Mouse (Mus musculus) neural tube, embryonic 14.5 days (tissue): ENCODE results near the gene Srrd. TPM values are rescaled to one million over a fixed set of nuclear protein-coding genes. Genes with fewer than 3 reads are reported as not detected.
A peak's percentile ranks its signal among the peaks of the same experiment; 100 is the strongest.

Source experiments
- ATAC-seq: fragments of 200-750 bp; cut with Nextera tagmentation; 2 replicates; pipeline ENCODE4 v1.8.0; 2017; ENCODE audit warnings: low read depth, mild to moderate bottlenecking, moderate TSS enrichment, moderate library complexity
- H3K27ac ChIP-seq: fragments of 300-500 bp; sonication (generic); 2 replicates; pipeline ENCODE4 v1.5.1; 2014; ENCODE audit warnings: low read depth, mild to moderate bottlenecking, control low read depth, low read length, moderate library complexity, mixed read lengths
- H3K27me3 ChIP-seq: fragments of 300-500 bp; sonication (generic); 2 replicates; pipeline ENCODE4 v1.6.1; 2014; ENCODE audit warnings: low read length; ENCODE audit not compliant: control insufficient read depth, insufficient read depth
- H3K36me3 ChIP-seq: fragments of 300-500 bp; sonication (generic); 2 replicates; pipeline ENCODE4 v1.6.1; 2014; ENCODE audit warnings: low read length, mixed read lengths; ENCODE audit not compliant: control insufficient read depth, insufficient read depth
- H3K4me1 ChIP-seq: fragments of 300-500 bp; sonication (generic); 2 replicates; pipeline ENCODE4 v1.6.1; 2014; ENCODE audit warnings: low read length; ENCODE audit not compliant: control insufficient read depth, insufficient read depth
- H3K4me2 ChIP-seq: fragments of 300-500 bp; sonication (generic); 2 replicates; pipeline ENCODE4 v1.6.1; 2014; ENCODE audit warnings: mild to moderate bottlenecking, low read depth, low read length, control low read depth
- H3K4me3 ChIP-seq: fragments of 300-500 bp; sonication (generic); 2 replicates; pipeline ENCODE4 v1.5.1; 2014; ENCODE audit warnings: low read depth, low read length, control low read depth, mixed read lengths
- H3K9ac ChIP-seq: fragments of 300-500 bp; sonication (generic); replicated peaks from 2 replicates; pipeline ENCODE4 v1.6.1; 2014; ENCODE audit warnings: low read depth, mild to moderate bottlenecking, control low read depth, low read length, mixed read lengths
- H3K9me3 ChIP-seq: fragments of 300-500 bp; sonication (generic); 2 replicates; pipeline ENCODE4 v1.6.1; 2016; ENCODE audit warnings: low read length; ENCODE audit not compliant: control insufficient read depth
- WGBS: fragments of 180-500 bp; shearing (Covaris S2); extraction: QIAGEN DNeasy Blood & Tissue Kit; methylation state at CpG from one replicate; pipeline ENCODE4 v1.1.7; 2014; 5-methylcytosine and 5-hydroxymethylcytosine counted together
- polyA plus RNA-seq: library from polyadenylated mRNA; unstranded; fragments of >200 nt; fragmentation: Nextera tagmentation; extraction: Ambion mirVana; gene quantifications from 2 replicates; pipeline ENCODE4 v1.2.1, GENCODE M21; 2014

Gene Srrd
- polyA plus RNA-seq, 1 experiment from 2014 or later: 71.9 TPM

- ATAC-seq: no peak
- H3K4me3 ChIP-seq: no peak overlapping the region
- WGBS: 92% methylated on average over 12 of the region's 12 CpGs
- no peak overlapping the region for H3K4me2 ChIP-seq
- H3K4me1 ChIP-seq: peaks cover 5% of the 10 kb centered on the region; the same call in 1 of the 2 replicates
- no peaks in the 10 kb centered on the region for H3K9me3 ChIP-seq
- H3K27ac ChIP-seq: no peak overlapping the region
- H3K36me3 ChIP-seq: no peaks in the 10 kb centered on the region
- no peak overlapping the region for H3K9ac ChIP-seq
- H3K27me3 ChIP-seq: no peaks in the 10 kb centered on the region
Measured at GRCm38 (mm10) chr5:112298226-112298988, 44.4 kb downstream of the Srrd start.

DNA sequence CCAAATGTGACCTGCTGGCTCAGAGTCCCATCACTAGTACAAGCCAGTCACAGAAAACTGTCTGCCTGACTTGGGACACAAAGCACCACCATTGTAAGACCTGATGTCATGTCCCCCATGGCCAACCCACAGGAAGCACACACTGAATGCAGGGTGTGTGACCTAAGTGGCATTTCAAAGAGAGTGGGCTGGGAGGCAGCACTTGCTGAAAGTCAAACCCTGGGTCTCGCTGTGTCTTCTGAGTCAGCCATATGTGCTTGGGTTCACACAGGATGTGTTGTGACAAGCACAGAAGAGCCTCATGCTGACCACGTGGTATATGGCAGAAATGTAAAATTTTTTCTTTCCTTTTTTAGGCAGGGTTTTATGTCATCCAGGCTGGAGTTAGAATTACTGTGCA lies 45.6 kb downstream of the Srrd start:
- H3K27me3 ChIP-seq: no peaks in the 10 kb centered on the region
- WGBS: 83% methylated on average over 2 of the region's 2 CpGs
- no peak overlapping the region for H3K4me2 ChIP-seq
- no peak overlapping the region for H3K4me3 ChIP-seq
- no peak for ATAC-seq
- no peaks in the 10 kb centered on the region for H3K9me3 ChIP-seq
- H3K9ac ChIP-seq: no peak overlapping the region
- no peak overlapping the region for H3K27ac ChIP-seq
- H3K4me1 ChIP-seq: peaks cover 5% of the 10 kb centered on the region; the same call in 1 of the 2 replicates
- H3K36me3 ChIP-seq: no peaks in the 10 kb centered on the region

DNA sequence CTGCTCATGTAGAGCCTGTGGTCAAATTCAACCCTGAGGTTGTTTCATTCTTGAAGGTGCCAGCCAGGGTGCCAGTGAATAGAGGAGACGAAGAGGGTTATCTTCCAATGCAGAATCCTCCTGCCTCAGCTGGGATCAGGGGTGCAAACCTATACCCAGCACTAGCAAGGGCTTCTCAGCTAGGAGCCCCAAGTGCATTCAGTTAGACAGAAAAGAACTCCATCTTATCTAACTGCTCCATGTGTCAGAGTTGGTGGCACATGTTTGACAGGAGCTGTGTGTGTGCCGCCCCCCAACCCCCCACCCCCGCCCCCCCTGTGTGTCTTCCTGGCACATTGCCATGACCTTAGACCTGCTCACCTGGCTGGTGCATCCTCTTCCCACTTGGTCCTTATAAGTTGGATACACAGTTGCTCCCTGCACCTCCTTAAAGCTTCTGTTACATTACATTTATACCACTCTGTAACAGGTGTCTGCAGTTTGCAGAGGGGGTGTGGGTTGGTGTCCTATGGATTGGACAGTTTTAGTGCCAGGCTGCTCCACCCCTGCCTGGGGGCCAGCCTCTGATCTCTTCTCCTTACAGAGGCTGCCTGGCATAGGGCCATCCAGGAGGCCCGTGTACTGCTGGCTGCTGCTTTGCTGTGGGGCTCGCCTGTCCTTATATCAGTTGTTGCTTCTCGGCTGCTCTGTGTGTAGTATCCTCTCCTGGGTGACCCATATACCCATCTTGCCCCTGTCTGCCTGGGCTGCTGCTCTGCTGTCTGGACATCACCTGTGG lies 46.2 kb downstream of the Srrd start:
- no peak overlapping the region for H3K27ac ChIP-seq
- no peak overlapping the region for H3K9ac ChIP-seq
- 84% methylated on average over 6 of the region's 6 CpGs for WGBS

GRCm38 (mm10) chr5:112295564-112295963 lies 47.3 kb downstream of the Srrd start:
- 71% methylated on average over 8 of the region's 8 CpGs for WGBS
- H3K27me3 ChIP-seq: no peaks in the 10 kb centered on the region
- no peaks in the 10 kb centered on the region for H3K36me3 ChIP-seq
- peaks cover 5% of the 10 kb centered on the region; the same call in 1 of the 2 replicates for H3K4me1 ChIP-seq
- no peak overlapping the region for H3K27ac ChIP-seq
- ATAC-seq: no peak
- no peak overlapping the region for H3K4me3 ChIP-seq
- H3K9me3 ChIP-seq: no peaks in the 10 kb centered on the region
- no peak overlapping the region for H3K4me2 ChIP-seq
- H3K9ac ChIP-seq: no peak overlapping the region

More for the DNA sequence above, 46.2 kb downstream of the Srrd start:
- Histone ChIP-seq H3K9me3 (no peaks in the 10 kb centered on the region), H3K27me3 (no peaks in the 10 kb centered on the region), H3K4me2 (no peak overlapping the region), H3K4me3 (no peak overlapping the region), H3K36me3 (no peaks in the 10 kb centered on the region), H3K4me1 (peaks cover 5% of the 10 kb centered on the region; the same call in 1 of the 2 replicates)
- no peak for ATAC-seq

DNA sequence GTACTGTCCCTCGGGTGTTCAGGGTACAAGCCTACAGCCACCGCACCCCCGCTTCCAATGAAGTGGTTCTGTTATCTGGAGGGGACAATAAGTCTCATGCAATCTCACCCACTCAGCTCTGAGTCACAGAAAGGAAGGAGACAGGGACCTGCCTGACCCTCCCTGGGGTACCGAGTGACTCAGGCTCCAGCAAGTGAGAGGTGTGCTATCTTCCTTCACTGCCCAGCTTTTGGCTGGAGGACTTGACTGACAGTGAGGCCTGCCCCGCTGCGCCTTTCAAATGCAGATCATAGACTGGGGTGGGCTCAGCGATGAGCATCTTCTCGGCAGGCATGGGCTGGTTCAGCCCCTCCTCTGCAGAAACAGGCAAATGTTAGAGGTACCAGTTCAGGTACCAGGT lies 47.7 kb downstream of the Srrd start:
- Histone ChIP-seq H3K4me1 (peaks cover 5% of the 10 kb centered on the region; the same call in 1 of the 2 replicates), H3K4me2 (no peak overlapping the region), H3K4me3 (no peak overlapping the region), H3K27me3 (no peaks in the 10 kb centered on the region), H3K27ac (no peak overlapping the region), H3K36me3 (no peaks in the 10 kb centered on the region), H3K9me3 (no peaks in the 10 kb centered on the region), H3K9ac (no peak overlapping the region)
- WGBS: 43% methylated on average over 8 of the region's 8 CpGs
- no peak for ATAC-seq

DNA sequence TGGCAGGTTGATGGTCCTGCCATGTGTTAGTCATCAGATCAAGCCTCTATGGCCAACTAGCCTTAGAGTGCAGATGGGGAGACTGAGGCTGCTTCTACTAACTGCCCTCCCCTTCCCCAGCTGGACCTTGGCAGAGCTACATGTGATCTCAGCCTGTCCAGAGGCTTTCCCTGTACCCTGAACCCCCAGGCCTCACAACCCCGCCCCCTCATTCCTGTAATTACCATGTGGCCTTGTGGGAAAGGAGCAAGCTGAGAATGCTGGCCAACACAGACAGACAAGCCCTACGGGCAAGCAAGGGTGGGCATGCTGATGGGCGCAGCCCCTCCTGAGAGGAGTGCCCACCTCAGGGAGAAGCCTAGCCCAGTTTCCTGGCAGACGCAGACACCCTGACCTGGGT lies 48.1 kb downstream of the Srrd start:
- Histone ChIP-seq H3K4me2 (no peak overlapping the region), H3K27ac (no peak overlapping the region), H3K4me1 (peaks cover 5% of the 10 kb centered on the region; the same call in 1 of the 2 replicates), H3K9me3 (no peaks in the 10 kb centered on the region), H3K36me3 (no peaks in the 10 kb centered on the region), H3K27me3 (no peaks in the 10 kb centered on the region), H3K9ac (no peak overlapping the region), H3K4me3 (no peak overlapping the region)
- WGBS: 53% methylated on average over 4 of the region's 4 CpGs
- no peak for ATAC-seq

DNA sequence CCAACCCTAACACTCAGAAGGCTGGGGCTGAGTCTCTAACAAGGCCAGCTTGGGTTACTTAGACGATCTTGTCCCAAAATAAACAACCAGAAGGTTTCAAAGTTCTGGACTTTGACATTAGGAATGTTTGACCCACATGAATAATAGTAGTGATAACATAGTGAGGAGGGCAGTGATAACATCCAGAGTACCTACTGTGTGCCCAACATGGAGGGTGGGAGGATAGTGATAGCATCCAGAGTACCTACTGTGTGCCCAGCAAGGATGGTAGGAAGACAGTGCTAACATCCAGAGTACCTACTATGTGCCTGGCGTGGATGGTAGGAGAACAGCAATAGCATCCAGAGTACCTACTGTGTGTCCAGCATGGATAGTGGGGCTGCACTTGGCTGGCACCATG lies 49.0 kb downstream of the Srrd start:
- 83% methylated on average over 2 of the region's 2 CpGs for WGBS
- peaks cover 5% of the 10 kb centered on the region; the same call in 1 of the 2 replicates for H3K4me1 ChIP-seq
- no peak for ATAC-seq

GRCm38 (mm10) chr5:112292343-112292980 lies 50.4 kb downstream of the Srrd start:
- H3K4me3 ChIP-seq: no peak overlapping the region
- H3K4me1 ChIP-seq: peaks cover 5% of the 10 kb centered on the region; the same call in 1 of the 2 replicates
- no peaks in the 10 kb centered on the region for H3K27me3 ChIP-seq
- H3K36me3 ChIP-seq: no peaks in the 10 kb centered on the region
- H3K4me2 ChIP-seq: no peak overlapping the region
- WGBS: 61% methylated on average over 17 of the region's 17 CpGs
- H3K9ac ChIP-seq: no peak overlapping the region
- H3K27ac ChIP-seq: 0 out of 2 replicates have a peak overlapping the region, but pooled peaks have one; percentile 2
- no peak for ATAC-seq
- no peaks in the 10 kb centered on the region for H3K9me3 ChIP-seq

More for the DNA sequence above, 49.0 kb downstream of the Srrd start:
- no peaks in the 10 kb centered on the region for H3K27me3 ChIP-seq
- no peak overlapping the region for H3K4me3 ChIP-seq
- no peak overlapping the region for H3K4me2 ChIP-seq
- H3K36me3 ChIP-seq: no peaks in the 10 kb centered on the region
- H3K27ac ChIP-seq: no peak overlapping the region
- H3K9me3 ChIP-seq: no peaks in the 10 kb centered on the region
- no peak overlapping the region for H3K9ac ChIP-seq
